Mouse (Mus musculus): ENCODE data around the gene Kalrn. TPM values are rescaled to one million over a fixed set of nuclear protein-coding genes. Genes with fewer than 3 reads are reported as not detected.

Gene Kalrn
- polyA plus RNA-seq, 1 experiment: 0.15 TPM

DNA sequence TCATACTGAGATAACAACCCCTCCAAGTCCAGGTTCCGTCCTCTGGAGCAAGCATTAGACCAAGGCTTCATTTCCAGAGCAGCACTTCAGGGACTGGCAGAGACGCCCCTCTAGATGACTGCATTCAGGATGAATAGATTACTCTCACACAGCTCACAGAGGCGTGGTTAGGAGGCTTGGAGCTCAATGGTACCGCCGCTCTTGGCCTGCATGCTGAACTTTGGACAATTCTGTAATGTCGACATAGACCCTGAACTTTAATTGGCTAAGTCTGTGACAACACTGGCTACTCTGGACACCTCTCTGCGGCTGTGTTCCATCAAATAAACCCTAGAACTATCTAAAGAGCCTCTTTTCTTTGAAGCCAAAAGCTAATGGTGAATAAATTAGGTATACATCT lies 525.8 kb downstream of the Kalrn start:
- no peak for TF ChIP-seq GATA1 (IDR thresholded peaks at IDR 0.05; ENCODE audit: low read length)
- Histone ChIP-seq H3K27me3 (ENCODE audit: control insufficient read depth) (peaks cover 2% of the 10 kb centered on the region), H3K4me3 (replicated peaks) (no peak overlapping the region), H3K36me3 (ENCODE audit: control insufficient read depth) (no peaks in the 10 kb centered on the region), H3K9me3 (ENCODE audit: control insufficient read depth, low read length) (no peaks in the 10 kb centered on the region), H3K4me1 (ENCODE audit: control insufficient read depth) (peaks cover 62% of the 10 kb centered on the region)

DNA sequence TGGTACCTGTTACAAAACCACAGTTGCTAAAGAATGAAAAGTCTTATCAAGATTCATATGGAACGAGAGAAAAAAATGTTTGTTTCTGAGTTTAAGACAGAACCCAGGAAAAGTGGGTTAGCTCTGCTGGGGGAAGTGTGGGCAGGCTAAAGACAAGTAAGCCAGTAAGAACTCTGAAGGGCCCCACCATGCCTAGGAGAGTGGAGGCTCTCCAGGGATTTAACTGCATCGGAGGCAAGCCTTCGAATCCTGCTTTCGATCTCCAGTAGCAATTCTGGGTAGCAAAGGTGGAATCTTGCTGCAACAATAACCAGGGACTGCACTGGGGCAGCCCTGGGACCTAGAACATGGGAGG lies 526.3 kb downstream of the Kalrn start:
- Histone ChIP-seq H3K4me1 (ENCODE audit: control insufficient read depth) (peaks cover 64% of the 10 kb centered on the region), H3K9me3 (ENCODE audit: control insufficient read depth, low read length) (no peaks in the 10 kb centered on the region), H3K36me3 (ENCODE audit: control insufficient read depth) (no peaks in the 10 kb centered on the region), H3K27me3 (ENCODE audit: control insufficient read depth) (no peaks in the 10 kb centered on the region), H3K4me3 (replicated peaks) (no peak overlapping the region)
- no peak for TF ChIP-seq GATA1 (IDR thresholded peaks at IDR 0.05; ENCODE audit: low read length)
- TF ChIP-seq TAL1 (IDR thresholded peaks at IDR 0.05; ENCODE audit: low read length): no peak

DNA sequence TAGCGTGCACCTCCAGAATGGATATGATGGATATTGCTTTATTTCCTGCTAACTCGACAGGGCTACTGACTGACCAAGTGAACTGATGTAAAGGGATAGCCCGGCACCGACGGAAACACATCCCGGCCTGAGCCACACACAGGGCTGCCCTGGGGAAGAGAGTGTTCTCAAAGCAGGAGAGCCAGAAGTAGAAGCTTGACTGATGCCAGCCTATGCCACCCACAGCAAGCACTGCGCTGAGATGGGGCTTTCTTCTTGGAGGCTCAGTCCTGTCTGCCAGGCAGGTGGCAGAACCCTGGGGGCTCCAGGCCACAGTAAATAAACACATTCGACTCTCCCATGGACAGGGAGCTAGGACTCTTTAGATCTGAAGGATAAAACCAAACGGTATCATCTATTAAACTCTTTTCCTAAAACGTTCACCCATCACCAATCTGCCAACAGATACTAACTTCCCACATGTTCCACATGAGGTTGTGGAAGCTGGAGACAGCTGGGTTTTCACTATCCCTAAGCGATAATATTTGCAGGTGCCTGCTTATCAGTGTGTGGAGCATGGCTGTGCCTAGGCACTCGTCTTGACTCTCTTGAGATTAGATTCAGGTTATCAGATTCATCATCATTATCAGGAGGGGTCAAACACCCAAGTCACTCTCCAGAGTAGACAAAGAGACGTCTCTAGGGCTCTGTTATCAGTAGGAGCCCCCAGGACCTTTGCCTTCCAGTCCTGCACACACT lies 526.9 kb downstream of the Kalrn start:
- TF ChIP-seq TAL1 (IDR thresholded peaks at IDR 0.05; ENCODE audit: low read length) (no peak), GATA1 (IDR thresholded peaks at IDR 0.05; ENCODE audit: low read length) (no peak)
- Histone ChIP-seq H3K27me3 (ENCODE audit: control insufficient read depth) (no peaks in the 10 kb centered on the region), H3K4me1 (ENCODE audit: control insufficient read depth) (peaks cover 69% of the 10 kb centered on the region), H3K4me3 (replicated peaks) (no peak overlapping the region), H3K36me3 (ENCODE audit: control insufficient read depth) (no peaks in the 10 kb centered on the region), H3K9me3 (ENCODE audit: control insufficient read depth, low read length) (no peaks in the 10 kb centered on the region)

DNA sequence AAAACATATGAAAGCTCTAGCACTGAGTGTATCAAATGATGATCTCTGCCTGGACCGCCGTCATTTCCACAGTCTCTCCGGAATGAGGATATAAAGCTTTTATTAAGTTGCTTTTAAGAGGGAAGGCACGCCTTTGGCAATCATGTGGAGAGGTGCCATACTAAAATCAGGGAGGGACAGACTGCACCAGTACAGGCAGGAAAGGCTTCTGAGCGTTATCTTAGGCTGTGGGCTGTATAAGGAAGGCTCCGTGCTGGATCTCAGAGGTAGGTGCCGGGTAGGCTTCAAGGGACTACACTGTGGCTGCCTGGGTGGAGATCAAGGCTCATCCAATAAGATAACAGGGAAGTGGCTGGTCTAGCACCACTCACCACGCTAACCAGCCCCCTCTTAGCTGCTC lies 528.8 kb downstream of the Kalrn start:
- no peaks in the 10 kb centered on the region for H3K36me3 ChIP-seq (ENCODE audit: control insufficient read depth)
- no peaks in the 10 kb centered on the region for H3K9me3 ChIP-seq (ENCODE audit: control insufficient read depth, low read length)
- H3K4me3 ChIP-seq (replicated peaks): no peak overlapping the region
- no peaks in the 10 kb centered on the region for H3K27me3 ChIP-seq (ENCODE audit: control insufficient read depth)
- H3K4me1 ChIP-seq (ENCODE audit: control insufficient read depth): peaks cover 70% of the 10 kb centered on the region
- no peak for TF ChIP-seq GATA1 (IDR thresholded peaks at IDR 0.05; ENCODE audit: low read length)
- no peak for TF ChIP-seq TAL1 (IDR thresholded peaks at IDR 0.05; ENCODE audit: low read length)

DNA sequence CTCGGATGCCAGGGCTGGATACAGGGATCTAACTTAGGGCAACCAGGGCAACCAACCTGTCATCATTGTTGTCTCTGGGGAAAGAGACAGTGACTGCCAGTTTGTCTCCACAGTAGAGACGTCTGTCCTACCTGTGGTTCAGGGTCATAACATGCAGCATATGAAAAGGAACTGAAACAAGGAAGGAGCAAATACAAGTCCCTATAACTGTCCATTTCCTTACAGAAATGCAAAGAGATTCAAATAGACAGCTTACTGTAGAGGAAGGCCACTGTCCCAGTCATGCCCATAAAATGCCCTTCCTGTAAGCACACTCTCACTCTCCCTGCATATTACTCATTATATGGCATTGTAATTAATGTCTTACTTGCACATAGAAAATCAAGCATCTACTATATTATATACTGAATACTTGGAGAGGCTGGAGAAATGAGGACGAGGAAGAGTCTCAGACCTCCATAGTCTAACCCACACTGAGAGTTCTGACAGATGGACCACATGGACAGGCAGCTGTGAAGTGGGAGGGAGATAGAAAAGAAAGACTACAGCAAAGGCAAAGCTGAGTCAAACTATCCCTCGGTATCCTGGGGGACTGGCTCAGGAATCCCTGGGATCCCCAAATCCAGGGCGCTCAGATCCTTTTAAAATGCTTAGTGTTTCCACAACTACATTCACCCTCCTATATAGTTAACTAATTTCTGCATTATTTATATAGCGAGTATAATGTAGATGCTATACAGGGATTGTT lies 530.1 kb downstream of the Kalrn start:
- H3K4me1 ChIP-seq (ENCODE audit: control insufficient read depth): peaks cover 69% of the 10 kb centered on the region
- no peak overlapping the region for H3K4me3 ChIP-seq (replicated peaks)
- no peak for TF ChIP-seq GATA1 (IDR thresholded peaks at IDR 0.05; ENCODE audit: low read length)
- no peak for TF ChIP-seq TAL1 (IDR thresholded peaks at IDR 0.05; ENCODE audit: low read length)
- H3K36me3 ChIP-seq (ENCODE audit: control insufficient read depth): no peaks in the 10 kb centered on the region
- H3K9me3 ChIP-seq (ENCODE audit: control insufficient read depth, low read length): no peaks in the 10 kb centered on the region
- H3K27me3 ChIP-seq (ENCODE audit: control insufficient read depth): no peaks in the 10 kb centered on the region

DNA sequence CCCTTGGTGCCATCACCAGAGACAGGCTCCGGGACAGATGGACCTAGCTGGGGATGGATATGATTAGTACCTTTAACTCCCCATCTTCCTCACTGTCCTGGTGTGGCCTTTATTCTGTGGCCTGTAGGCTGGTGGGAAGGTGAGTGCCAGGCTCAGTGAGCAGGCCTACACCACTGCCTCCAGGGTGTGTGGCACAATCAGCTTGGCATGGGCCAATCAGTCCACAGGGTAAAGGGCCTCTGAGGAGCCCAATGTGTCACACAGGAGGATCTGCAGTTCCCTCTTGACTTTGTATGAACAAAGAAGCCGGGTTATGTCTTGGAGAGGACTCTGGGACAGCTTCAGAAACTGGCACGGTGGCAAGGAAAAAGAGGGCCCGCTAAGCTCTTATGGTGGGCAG lies 530.7 kb downstream of the Kalrn start:
- no peak for TF ChIP-seq GATA1 (IDR thresholded peaks at IDR 0.05; ENCODE audit: low read length)
- no peak for TF ChIP-seq TAL1 (IDR thresholded peaks at IDR 0.05; ENCODE audit: low read length)
- no peak overlapping the region for H3K4me3 ChIP-seq (replicated peaks)
- no peaks in the 10 kb centered on the region; the same call in 1 of the 2 replicates for H3K36me3 ChIP-seq (ENCODE audit: control insufficient read depth)
- peaks cover 72% of the 10 kb centered on the region for H3K4me1 ChIP-seq (ENCODE audit: control insufficient read depth)
- H3K9me3 ChIP-seq (ENCODE audit: control insufficient read depth, low read length): no peaks in the 10 kb centered on the region
- no peaks in the 10 kb centered on the region for H3K27me3 ChIP-seq (ENCODE audit: control insufficient read depth)

DNA sequence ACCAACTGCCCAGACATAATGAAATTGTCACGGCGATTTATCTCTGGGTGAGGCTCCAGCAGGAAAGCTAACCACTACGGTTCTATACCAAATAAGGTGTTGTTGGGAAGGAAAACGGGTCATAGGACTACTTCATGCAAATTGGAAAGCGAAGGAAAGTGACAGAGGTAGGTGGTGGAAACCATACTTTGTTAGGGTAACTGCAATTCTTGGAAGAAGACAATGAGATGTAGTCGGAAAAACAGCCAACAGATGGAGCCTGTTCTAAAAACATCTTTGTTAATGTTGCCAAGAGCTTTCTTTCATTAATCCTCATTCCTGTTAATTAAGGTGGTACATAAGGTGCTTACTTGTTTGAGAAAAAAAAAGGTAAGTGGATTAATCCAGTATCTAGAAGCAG lies 533.1 kb downstream of the Kalrn start:
- Histone ChIP-seq H3K27me3 (ENCODE audit: control insufficient read depth) (no peaks in the 10 kb centered on the region), H3K4me3 (replicated peaks) (no peak overlapping the region), H3K4me1 (ENCODE audit: control insufficient read depth) (peaks cover 76% of the 10 kb centered on the region), H3K9me3 (ENCODE audit: control insufficient read depth, low read length) (no peaks in the 10 kb centered on the region), H3K36me3 (ENCODE audit: control insufficient read depth) (no peaks in the 10 kb centered on the region; the same call in 1 of the 2 replicates)
- no peak for TF ChIP-seq TAL1 (IDR thresholded peaks at IDR 0.05; ENCODE audit: low read length)
- no peak for TF ChIP-seq GATA1 (IDR thresholded peaks at IDR 0.05; ENCODE audit: low read length)

DNA sequence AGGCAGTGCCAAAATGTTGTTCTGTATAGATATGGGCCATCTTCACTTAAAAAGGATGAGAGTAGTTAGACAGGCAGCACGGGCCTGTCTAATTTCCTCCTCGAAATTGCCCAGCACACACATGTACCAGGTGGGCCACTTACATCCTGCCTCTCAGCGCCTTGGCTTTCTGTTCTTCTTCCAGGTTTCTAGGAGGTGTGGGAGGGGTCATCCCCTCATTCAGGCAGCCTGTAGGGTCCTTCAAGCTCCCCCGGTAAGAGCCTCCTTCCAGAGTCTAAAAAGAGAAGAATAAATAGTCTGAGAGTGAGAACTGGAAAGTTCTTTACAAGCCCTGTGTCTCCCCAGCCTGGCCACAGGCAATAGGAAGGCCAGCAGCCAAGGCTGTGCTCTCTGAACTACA lies 533.6 kb downstream of the Kalrn start:
- Histone ChIP-seq H3K9me3 (ENCODE audit: control insufficient read depth, low read length) (no peaks in the 10 kb centered on the region), H3K36me3 (ENCODE audit: control insufficient read depth) (no peaks in the 10 kb centered on the region; the same call in 1 of the 2 replicates), H3K4me1 (ENCODE audit: control insufficient read depth) (peaks cover 76% of the 10 kb centered on the region), H3K27me3 (ENCODE audit: control insufficient read depth) (no peaks in the 10 kb centered on the region), H3K4me3 (replicated peaks) (no peak overlapping the region)
- TF ChIP-seq GATA1 (IDR thresholded peaks at IDR 0.05; ENCODE audit: low read length) (no peak), TAL1 (IDR thresholded peaks at IDR 0.05; ENCODE audit: low read length) (no peak)

DNA sequence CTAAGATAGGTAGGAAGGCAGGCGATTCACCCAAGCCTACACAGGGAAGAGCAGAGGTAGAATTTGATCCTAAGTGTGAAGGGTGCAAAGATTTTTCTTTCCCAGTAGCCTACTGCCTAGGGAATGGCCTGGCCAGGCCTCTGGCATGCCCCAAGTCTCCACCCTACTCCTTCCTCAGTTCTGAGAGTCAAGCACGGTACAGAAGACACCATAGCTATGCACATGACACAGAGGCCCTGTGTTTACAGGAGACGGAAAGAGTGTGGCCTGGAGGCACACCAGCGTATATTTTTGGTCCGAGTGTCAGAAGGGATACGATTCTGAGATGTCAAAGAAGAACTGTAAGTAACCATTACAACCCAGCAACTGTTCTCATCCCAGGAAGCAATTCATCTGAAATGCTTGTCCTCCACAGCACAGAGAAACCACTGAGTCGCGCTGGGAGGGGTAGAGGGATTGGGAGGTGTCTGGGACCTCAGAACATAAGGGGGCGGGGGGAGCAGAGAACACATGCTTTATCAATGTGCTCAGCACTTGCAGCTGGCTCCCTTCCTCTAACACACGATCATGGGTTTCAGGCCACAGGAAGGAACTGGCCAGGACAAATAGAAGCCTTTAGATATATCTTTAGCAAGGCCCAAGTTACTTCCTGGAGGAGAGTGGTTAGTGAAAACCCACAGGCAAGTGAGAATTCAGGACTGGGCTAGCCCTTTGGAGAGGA lies 536.8 kb downstream of the Kalrn start:
- peaks cover 94% of the 10 kb centered on the region for H3K4me1 ChIP-seq (ENCODE audit: control insufficient read depth)
- TF ChIP-seq TAL1 (IDR thresholded peaks at IDR 0.05; ENCODE audit: low read length): no peak
- no peak for TF ChIP-seq GATA1 (IDR thresholded peaks at IDR 0.05; ENCODE audit: low read length)
- H3K36me3 ChIP-seq (ENCODE audit: control insufficient read depth): no peaks in the 10 kb centered on the region; the same call in 1 of the 2 replicates
- no peaks in the 10 kb centered on the region for H3K9me3 ChIP-seq (ENCODE audit: control insufficient read depth, low read length)
- H3K4me3 ChIP-seq (replicated peaks): no peak overlapping the region
- H3K27me3 ChIP-seq (ENCODE audit: control insufficient read depth): no peaks in the 10 kb centered on the region
